Mouse (Mus musculus) spleen, postnatal 4 days (tissue): ENCODE data around the gene Pcdh15.

ENCODE experiments used
- DNase-seq, 2 experiments: peaks; one replicate each; pipeline ENCODE4 v3.0.0; 2022; ENCODE audit warnings: low spot score in 2 of 2

The Pcdh15 gene

GRCm38 (mm10) chr10:73379001-73379400 is 279.9 kb downstream of the Pcdh15 start:
- DNase-seq, result no peak

GRCm38 (mm10) chr10:73384003-73384402 is 284.9 kb downstream of the Pcdh15 start:
- DNase-seq, result no peak

- no peak for DNase-seq
Observed at GRCm38 (mm10) chr10:73400426-73400825, 301.3 kb downstream of the Pcdh15 start.

DNA sequence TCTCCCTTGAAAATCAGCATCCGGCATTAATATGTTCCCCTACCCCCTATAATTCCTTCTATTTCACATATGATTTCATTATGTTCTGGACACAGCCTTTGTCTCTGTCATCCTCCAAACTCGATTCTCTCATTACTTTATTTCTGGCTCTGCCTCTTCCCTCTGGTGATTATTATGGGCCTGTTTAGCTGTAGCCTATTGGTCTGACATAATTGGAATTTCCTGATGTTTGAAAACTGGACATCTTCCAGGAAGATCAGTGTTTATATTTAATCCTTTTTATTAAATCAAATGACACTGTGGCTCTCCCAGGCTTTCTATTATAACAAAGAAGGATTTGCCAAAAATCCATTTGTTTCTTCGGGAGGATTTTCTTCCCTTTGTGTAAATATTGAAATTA is 326.3 kb downstream of the Pcdh15 start:
- DNase-seq, result no peak

- no peak for DNase-seq
Observed at GRCm38 (mm10) chr10:73431345-73431744, 332.2 kb downstream of the Pcdh15 start.

GRCm38 (mm10) chr10:73484082-73484481 is 384.9 kb downstream of the Pcdh15 start:
- no peak for DNase-seq

DNA sequence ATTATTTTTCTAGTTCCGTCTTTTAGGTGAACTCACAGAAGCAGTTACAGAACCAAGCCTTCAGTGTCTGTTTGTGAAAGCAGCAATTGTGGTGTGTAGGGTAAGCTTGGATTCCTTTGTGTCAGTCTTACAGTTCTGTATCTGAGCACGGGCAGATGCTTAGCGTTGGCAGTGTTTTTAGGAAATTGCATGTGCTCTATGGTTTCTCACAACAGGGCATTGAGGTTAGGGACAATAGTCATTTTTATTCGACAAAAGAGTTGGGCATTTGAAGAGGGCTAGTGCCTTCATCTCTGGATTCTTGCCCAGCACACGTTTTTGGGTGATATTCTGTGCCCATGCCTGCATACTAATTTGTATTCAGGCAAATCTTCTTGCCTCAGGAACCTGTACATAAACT is 392.5 kb downstream of the Pcdh15 start:
- no peak for DNase-seq

- no peak for DNase-seq
Observed at GRCm38 (mm10) chr10:73514846-73515245, 415.7 kb downstream of the Pcdh15 start.

DNA sequence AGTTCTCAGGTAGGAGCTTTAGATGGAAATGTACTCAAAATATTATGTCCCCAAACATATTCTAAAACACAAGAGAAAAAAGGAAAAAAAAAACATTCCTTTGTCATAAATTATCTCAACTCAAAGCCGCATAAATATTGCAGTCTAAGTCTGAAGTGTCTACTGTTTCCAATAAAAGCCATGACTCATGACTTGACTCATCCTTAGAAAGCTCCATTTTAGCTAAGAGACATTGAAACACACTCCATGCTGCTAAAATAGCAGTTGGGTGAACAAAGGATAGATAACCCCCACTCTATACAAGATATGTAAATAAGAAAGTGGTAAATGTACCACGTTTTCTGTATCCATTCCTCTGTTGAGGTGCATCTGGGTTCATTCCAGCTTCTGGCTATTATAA is 416.6 kb downstream of the Pcdh15 start:
- DNase-seq, result no peak

GRCm38 (mm10) chr10:73519438-73519837 is 420.3 kb downstream of the Pcdh15 start:
- no peak for DNase-seq

- no peak for DNase-seq
Observed at GRCm38 (mm10) chr10:73552831-73553230, 453.7 kb downstream of the Pcdh15 start.

DNA sequence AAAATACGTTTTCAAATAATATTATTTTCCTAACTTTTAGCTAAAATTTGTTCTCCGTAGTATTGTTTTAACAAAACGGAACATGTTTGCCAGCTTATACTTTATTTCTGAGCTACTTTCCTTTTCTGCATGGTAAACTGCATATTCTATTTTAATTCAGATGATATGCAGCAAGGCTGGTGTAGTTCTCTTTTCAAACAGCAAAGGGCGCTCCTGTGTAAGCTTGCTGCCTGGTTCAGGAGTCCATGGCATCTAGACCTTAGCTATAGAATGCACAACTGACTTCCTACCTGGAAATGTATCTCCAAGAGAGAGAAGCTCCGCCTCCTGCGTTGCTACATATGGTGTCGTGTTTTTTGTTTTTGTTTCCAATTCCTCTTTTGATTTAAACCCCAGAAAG is 465.1 kb downstream of the Pcdh15 start:
- no peak for DNase-seq

DNA sequence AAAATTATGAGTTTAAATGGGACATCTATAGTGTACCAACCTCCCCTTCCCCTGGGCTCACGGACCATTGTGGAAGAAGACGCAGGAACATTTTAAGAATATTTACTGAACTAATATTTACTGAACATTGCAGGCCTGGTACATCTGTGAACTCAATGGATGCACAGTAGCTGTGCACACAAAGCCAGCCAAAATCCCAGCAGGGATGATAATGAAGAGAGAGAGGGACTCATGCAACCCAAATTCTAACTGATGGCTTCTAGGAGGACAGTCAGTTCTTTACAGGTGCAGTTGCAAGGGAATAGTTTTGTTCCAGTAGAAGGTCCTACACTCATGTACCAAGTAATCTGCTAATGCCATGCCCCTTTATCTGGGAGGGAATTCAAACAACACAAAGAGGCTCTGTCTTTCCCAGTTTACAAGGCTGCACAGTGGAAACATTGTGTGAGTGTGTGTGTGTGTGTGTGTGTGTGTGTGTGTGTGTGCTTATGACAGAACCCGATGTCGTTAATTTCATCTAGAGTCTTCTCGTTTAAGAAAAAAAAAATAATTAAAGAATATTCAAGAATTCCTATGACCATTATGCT is 475.7 kb downstream of the Pcdh15 start:
- DNase-seq, result no peak

DNA sequence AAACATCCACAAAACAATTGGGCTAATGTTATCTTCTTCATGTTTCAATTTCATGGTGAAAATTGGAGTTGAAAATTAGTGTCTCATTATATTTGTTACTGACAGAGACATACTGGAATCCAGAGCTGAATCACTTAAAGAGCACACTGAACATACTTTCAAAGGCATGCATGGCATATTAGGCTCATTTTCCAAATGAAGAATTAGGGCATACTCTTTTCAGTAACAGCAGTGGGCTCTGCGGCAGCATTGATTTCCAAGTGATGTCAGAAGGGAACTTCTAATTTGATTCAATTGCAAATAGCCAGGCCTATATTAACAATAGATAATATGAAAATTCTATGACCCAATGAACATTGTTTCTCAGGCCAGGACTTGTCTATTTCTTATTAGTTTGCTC is 568.4 kb downstream of the Pcdh15 start:
- no peak for DNase-seq

DNA sequence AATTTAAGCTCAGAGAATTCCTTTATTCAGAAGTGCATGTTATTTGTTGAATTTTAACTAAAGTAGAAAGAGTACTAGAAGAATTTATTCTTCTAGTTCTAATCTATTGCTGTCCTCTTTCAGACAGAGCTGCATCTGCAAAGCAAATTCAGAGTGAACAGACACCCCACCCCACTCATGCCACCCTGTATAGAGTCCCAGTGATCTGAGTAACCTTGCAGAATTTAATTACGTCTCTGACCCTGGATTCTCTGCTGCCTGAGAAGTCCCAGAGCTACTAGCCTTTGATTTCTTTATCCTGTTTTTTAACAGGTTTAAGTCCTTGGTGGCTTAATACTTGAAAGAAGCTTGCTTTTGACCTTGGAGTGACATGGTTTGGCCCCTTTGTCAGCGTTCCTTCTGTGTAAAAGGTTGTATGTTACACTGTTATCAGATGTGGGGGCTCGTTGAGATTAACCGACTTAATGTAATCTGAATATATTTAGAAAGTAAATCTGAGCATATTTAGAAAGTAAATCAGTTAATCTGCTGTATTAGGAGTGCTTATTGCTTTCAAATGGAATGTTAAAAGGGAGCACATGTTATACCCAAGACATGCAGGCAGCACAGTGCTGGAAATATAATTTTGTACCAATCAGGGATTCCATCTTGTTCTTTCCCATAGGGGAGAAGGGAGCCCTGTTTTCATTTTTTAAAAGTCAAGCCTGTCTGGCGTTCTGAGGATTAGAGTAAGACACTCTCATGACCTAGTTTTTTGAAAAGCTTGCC is 601.6 kb downstream of the Pcdh15 start:
- no peak for DNase-seq

DNA sequence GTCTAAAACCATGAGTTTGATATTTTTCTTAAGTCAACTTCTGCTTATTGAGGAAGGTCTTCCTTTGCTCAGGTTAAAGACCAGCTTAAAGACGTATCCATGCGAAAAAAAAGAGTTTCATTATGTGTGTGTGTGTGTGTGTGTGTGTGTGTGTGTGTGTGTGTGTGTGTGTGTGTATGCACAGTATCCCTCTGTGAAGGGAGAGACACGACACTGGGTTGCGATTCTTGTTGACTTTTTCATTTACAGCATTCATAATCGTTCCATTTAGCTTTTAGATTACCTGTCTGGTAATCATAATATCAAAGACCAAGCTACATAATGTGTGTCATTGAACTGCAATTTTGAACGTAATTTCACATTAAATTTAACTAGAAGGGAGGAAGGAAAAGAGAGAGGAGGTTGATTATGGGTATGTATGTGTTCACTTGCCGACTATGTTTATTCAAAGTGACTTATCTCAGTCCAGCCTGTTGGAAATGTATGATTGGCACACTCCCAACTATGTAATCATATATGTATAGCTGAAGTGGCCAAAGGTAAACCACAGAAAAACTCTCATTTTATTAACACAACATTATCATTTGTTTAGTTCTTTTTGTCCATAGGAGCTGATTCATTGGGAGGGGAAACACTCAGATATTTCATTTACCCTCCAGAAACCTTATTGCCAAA is 626.6 kb downstream of the Pcdh15 start:
- DNase-seq, result no peak

DNA sequence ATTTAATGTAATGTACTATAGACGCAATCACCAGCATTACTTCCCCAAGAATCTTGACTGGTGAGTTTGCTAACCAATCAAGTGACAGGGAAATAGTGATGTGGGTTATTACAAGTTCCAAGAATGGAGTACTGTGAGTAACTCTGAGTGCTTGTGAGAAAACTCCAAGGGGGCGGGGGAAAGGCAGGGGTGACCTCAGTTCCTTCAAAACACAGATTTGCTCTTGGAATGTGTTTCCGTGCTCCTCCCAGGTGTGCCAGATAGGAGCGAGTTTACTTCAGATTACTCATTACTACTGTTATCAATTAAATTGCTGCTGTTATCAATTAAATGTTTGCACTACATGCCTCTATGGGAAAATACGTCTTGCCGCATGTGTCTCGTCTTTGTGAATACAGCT is 634.1 kb downstream of the Pcdh15 start:
- DNase-seq, result no peak

GRCm38 (mm10) chr10:73749021-73749420 is 649.9 kb downstream of the Pcdh15 start:
- no peak for DNase-seq

- no peak for DNase-seq
Observed at GRCm38 (mm10) chr10:73753876-73754275, 654.7 kb downstream of the Pcdh15 start.

DNA sequence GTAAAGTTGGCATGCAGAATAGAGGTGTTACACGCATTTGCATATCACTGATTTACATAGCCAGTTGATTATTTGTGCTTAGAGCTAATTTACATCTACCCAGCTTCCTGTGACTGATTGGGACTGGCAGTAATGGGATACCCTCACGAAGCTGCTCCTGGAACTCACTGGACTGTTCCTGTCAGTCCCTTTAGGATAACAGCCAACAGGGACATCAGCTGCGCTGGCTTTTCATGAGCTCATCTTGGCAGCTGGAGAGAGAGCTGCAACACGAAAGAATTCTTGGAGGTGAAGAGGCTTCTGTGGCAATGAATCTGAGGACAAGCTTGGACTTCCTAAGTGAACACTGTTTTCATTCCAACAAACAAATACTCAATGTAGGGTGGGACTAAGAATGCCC is 683.8 kb downstream of the Pcdh15 start:
- no peak for DNase-seq

DNA sequence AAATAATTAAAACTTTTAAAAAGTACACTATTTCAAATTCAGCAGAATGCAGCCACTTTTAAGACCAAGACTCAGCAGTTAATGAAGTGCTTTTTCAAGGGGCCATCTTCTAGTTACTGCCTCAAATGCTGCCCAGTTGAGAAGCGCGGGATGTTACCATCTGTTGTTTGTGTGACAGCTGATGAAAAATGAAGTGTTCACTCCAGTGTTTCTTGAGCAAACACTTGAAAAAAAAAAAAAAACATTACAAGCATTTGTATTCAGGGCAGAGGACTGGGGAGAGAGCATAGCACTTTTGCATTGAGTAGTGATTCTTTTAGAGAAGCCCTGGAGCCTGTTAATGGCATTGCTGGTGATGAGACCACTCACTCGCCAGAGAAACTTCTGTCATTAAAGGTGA is 689.0 kb downstream of the Pcdh15 start:
- DNase-seq, result no peak

- DNase-seq, result no peak
Observed at GRCm38 (mm10) chr10:73805069-73805468, 705.9 kb downstream of the Pcdh15 start.

- DNase-seq, result no peak
Observed at GRCm38 (mm10) chr10:73812311-73812710, 713.2 kb downstream of the Pcdh15 start.
